Mouse (Mus musculus) kidney, postnatal 14 days (tissue): ENCODE results near the gene Rcc1l.

Experiments used
- DNase-seq: peaks from one replicate; pipeline ENCODE4 v3.0.0; 2022; ENCODE audit warnings: mixed read lengths

Rcc1l gene

GRCm38 (mm10) chr5:134176169-134176881, at the start of gene Rcc1l:
TSS of gene Rcc1l (minus strand) at chr5:134176774.
- DNase-seq = peak; percentile 92

DNA sequence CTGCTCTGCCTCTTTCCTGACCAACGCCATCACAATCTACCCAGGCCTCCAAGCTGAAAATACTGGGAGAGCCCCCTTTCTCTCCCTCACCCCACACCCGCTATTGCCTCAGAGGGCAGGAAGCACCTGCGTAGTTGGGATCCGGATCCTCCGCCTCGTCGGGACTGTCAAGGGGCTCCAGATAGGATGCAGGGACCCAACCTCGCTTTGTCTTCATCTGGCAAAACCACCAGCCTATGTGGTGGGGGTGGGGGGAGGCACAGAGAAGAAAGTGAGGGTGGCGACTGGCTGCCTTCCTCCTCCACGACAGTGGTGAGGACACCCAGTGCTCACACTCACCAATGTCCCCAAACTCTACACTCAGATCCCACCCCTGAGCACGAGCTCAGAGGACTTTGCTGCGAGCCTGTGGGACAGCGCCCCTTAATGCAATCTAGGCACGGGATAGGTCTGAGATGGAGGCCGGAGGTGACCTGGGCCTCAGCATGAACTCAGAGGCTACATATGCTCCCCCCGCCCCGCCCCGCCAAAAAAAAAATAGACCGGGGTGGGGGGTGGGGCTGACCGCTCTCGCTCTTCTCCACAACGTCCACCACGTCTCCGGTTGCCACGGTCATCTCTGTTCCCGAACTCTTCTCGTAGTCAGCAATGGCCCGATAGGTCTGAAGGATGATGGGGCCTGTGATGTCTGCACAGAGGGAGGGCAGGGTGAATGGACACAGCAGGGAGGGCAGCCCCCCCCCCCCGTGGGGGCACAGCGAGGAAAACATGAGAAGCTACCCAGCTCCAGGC, 48.7 kb upstream of the Rcc1l start:
- peak; percentile 45 for DNase-seq

GRCm38 (mm10) chr5:134221708-134222150, 45.2 kb upstream of the Rcc1l start:
- DNase-seq = no peak

DNA sequence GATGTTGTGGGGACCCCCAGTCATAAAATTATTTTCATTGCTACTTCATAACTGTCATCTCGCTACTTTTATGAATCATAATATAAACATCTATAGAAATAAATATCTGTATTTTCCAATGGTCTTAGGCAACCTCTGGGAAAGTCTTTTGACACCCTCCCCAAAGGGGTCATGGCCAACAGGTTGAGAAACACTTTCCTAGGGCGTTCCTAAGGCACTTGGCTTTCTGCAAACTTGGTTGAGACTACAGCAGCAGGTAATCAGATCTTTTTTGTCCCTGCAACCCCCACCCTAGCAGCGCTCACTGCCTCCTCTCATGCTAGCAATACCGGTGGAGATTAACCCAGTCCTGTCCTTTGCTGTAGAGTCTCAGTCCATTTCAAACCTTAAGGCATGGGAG, 44.7 kb upstream of the Rcc1l start:
- DNase-seq = no peak

DNA sequence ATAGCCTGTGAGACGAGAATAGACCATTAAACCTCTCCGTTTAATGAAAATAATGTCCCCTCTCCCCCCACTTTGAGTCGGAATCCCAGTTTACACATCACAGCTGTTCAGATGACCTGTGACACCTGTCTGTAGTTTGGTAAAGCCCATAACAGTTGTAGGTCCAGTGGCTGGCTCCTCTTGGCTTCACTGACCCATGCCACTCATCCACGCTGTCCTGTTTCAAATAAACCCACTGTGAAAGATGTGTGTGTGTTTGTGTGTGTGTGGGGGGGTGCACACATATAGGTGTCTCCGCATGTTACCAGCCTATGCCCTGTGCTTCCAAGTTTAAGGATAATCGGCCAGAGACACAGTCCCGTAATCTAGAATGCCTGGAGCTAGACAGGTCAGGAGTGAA, 41.3 kb upstream of the Rcc1l start:
- no peak for DNase-seq

- peak; percentile 44 for DNase-seq
Observed at GRCm38 (mm10) chr5:134214021-134214806, 37.6 kb upstream of the Rcc1l start.

- peak; percentile 75 for DNase-seq
Observed at GRCm38 (mm10) chr5:134209931-134210554, 33.5 kb upstream of the Rcc1l start.

DNA sequence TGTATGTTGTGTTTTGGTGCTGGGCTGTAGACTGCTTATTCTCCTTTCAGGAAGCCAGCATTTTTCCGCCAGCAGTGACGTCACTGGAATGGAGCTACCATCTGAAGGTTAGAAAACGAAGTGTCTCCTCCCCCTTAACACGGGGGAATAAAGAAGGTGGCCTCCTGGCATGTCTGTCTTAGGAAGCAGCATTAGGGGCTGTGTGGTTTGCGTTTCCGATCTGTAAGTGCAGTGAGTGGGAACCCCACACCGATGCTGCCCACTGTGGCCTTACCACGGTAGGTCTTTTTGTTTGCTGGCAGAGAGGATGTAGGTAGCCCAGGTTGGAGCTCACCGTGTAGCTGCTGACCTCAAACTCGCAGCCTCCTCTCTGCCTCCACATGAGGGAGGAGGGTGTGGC, 30.1 kb upstream of the Rcc1l start:
- DNase-seq = no peak

- no peak for DNase-seq
Observed at GRCm38 (mm10) chr5:134193664-134194063, 17.1 kb upstream of the Rcc1l start.

DNA sequence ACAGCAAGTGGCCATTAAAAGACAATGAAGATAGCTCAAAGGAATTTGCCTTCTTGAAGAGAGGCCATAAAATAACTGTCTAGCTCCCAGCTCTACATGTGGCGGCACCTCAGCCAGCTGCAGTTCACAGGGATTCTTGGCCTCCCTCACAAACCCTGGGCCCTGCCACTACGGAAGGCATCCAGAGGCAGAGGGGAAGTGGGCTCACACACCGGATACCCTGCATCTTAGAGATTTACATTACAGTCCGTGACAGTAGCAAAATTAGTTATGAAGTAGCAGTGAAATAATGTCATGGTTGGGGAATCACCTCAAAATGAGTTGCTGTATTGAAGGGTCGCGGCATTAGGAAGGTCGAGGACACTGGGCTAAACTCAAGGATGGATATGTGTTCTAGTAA, 12.0 kb upstream of the Rcc1l start:
- no peak for DNase-seq

DNA sequence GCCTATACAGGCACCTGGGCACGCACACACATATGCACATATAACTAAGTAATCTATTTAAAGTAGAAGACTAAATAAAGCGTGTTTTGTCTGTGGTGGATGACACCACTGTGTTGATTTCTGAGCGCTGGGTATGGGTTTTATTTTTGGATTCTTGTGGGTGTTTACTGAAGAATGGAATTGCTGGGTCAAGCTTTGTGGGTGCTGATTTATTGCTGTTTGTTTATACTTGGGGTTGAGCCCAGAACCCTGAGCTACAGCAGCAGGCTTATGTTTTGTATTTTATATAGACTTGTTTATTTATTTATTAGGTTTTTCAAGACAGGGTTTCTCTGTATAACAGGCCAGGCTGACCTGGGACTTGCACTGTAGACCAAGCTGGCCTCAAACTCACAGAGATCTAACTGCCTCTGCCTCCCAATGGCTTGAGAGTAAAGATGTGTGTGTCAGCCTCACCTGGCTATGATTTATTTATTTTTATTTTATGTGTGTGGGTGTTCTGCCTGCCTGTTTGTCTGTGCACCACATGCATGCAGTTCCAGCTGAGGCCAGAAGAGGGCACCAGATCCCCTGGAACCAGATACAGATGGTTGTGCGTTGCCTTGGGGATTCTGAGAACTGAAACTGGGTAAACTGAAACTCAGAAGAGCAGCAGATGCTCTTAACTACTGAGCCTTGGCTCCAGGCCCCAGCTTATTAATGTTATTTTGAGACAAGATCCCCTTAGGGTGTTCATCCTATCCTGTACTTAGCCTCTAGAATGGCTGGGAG, 10.6 kb upstream of the Rcc1l start:
- DNase-seq = peak; percentile 57

- DNase-seq = no peak
Observed at GRCm38 (mm10) chr5:134186059-134186458, 9.5 kb upstream of the Rcc1l start.

DNA sequence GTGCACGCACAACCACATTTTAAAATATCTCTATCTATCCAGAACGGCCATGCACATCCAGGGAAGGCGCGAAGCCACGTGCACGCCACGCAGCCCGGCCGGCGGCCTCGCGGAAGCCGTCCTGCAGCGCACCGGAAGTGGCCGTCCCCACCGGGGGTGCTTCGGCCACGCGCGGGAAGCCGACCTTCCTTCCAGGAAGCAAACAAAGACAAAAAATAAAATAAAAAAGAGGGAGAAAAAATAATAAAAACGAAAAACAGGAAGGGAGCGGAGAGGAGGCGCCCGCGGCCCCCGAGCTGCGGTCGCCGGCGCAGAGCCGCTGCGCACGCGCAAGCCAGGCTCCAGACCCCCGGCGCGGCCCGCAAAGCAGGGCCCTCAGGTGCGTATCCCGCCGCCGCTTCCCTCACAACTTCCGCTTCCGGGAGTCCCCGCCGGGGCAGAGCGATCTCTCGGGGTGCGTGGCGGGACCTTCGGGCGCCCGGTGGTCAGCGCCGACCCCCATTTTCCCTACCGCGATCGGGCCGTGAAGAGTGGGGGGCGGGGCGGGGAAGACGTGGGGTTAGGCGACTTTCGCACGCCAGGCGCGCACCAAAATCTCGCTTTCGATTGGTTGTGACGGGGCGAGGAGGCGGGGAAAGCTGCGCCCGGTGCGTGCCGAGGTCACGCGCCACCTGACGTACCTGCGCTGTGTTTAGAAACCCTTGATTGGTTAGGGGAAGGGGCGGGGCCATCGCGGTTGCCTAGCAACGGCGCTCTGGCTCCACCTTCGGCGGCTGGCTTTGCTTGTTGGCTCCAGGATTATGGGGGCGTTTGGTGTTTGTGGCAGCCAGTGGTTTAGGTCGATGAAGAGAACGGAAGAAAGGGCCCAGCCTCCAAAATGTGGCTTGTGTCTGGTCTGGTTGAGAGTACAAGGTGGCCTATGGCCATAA, 7.6 kb upstream of the Rcc1l start, which contains the start of gene Gtf2ird2:
TSS of gene Gtf2ird2 (plus strand) at position 140 of the 929 bp plus-strand sequence.
- peak; percentile 99 for DNase-seq

GRCm38 (mm10) chr5:134183162-134183561, 6.6 kb upstream of the Rcc1l start:
- no peak for DNase-seq

- peak; percentile 65 for DNase-seq
Observed at GRCm38 (mm10) chr5:134182735-134183134, 6.2 kb upstream of the Rcc1l start.

GRCm38 (mm10) chr5:134182172-134182571, 5.6 kb upstream of the Rcc1l start:
- DNase-seq = no peak

GRCm38 (mm10) chr5:134179871-134180270, 3.3 kb upstream of the Rcc1l start:
- DNase-seq = peak; percentile 89

DNA sequence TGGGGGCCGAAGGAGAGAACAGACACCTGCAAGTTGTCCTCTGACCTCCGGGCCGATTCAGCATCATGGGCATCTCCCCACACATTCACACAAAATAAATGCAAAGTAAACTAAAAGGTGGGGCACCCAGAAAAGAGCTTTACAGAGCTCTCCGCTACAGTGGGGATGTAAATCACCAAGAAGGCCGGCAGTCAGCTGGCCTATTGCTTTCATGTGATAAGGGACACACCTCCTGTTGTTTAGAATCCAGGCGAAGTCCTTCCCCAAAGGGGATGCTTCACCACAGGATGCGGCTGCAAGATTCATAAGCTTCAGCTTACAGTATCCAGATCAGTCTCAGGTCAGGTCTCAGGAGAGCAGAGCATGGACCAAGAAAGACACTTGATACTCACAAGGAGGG, 2.0 kb upstream of the Rcc1l start:
- no peak for DNase-seq

DNA sequence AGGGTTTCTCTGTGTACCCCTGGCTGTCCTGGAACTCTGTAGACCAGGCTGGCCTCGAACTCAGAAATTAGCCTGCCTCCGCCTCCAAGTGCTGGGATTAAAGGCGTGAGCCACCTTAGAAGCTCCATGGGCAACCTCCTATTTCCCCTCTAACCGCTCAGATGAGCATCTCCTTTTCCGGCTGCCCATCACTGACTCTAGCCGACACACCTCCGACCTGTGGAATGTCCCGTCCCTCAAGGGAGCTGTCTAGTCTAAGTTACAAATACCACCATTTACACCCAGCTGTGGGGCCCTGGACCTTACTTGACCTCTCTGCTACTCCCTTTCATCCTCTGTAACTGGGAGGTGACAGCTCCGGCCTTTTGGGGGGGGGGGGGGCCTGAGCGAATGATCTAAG, 878 bp downstream of the Rcc1l start:
- DNase-seq = no peak

DNA sequence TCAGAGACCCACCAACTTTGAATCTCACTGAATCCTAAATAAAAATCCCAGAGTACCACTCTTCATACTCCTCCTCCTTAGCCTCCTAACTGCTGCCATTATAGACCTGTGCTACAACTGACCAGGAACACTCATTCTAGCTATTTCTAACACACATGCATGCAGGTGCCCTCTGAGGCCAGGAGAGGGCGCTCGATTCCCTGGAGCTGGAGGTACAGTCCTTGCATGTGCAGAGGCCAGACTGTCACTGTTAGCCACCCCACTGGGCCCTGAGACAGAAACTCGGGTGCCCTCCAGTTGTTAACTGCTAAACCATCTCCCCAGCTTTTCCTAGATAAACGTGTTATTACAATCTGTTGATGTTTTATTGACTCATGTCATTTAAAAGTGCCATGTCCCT, 3.4 kb downstream of the Rcc1l start:
- DNase-seq = no peak

- DNase-seq = no peak
Observed at GRCm38 (mm10) chr5:134170167-134170566, 6.4 kb downstream of the Rcc1l start.
